Mouse (Mus musculus) thymus, postnatal 14 days (tissue): Measurements from ENCODE around the gene Cd96.

Experiments
- DNase-seq: peaks from one replicate; pipeline ENCODE4 v3.0.0; 2021

Cd96 gene

GRCm38 (mm10) chr16:46033896-46034295 is 86.2 kb downstream of the Cd96 start:
- DNase-seq = no peak

- DNase-seq = no peak
Measured at GRCm38 (mm10) chr16:46022958-46023491, 97.0 kb downstream of the Cd96 start.

GRCm38 (mm10) chr16:46022189-46022928 is 97.7 kb downstream of the Cd96 start:
- peak; percentile 64 for DNase-seq

GRCm38 (mm10) chr16:46021302-46021701 is 98.7 kb downstream of the Cd96 start:
- DNase-seq = no peak

- no peak for DNase-seq
Measured at GRCm38 (mm10) chr16:46020396-46020795, 99.7 kb downstream of the Cd96 start.

GRCm38 (mm10) chr16:46019799-46020198 is 100.3 kb downstream of the Cd96 start:
- no peak for DNase-seq

GRCm38 (mm10) chr16:46019359-46019758 is 100.7 kb downstream of the Cd96 start:
- no peak for DNase-seq

- no peak for DNase-seq
Measured at GRCm38 (mm10) chr16:46011696-46012095, 108.4 kb downstream of the Cd96 start.

- DNase-seq = peak; percentile 67
Measured at GRCm38 (mm10) chr16:46010906-46011220, 109.2 kb downstream of the Cd96 start.

- peak; percentile 95 for DNase-seq
Measured at GRCm38 (mm10) chr16:46010153-46010905, 109.7 kb downstream of the Cd96 start, which contains the start of gene Plcxd2. TSS of gene Plcxd2 (minus strand) at chr16:46010218.

GRCm38 (mm10) chr16:46009717-46010116 is 110.3 kb downstream of the Cd96 start:
- DNase-seq = peak; percentile 22

GRCm38 (mm10) chr16:46008766-46009165 is 111.3 kb downstream of the Cd96 start:
- peak; percentile 54 for DNase-seq

- DNase-seq = no peak
Measured at GRCm38 (mm10) chr16:46008036-46008605, 111.9 kb downstream of the Cd96 start.

GRCm38 (mm10) chr16:46006261-46006660 is 113.8 kb downstream of the Cd96 start:
- DNase-seq = peak; percentile 76

- DNase-seq = no peak
Measured at GRCm38 (mm10) chr16:46001550-46002166, 118.4 kb downstream of the Cd96 start.

- DNase-seq = no peak
Measured at GRCm38 (mm10) chr16:46000976-46001375, 119.1 kb downstream of the Cd96 start.

GRCm38 (mm10) chr16:45999374-46000191 is 120.5 kb downstream of the Cd96 start:
- DNase-seq = no peak

- no peak for DNase-seq
Measured at GRCm38 (mm10) chr16:45998231-45998630, 121.8 kb downstream of the Cd96 start.

GRCm38 (mm10) chr16:45990901-45991676 is 129.0 kb downstream of the Cd96 start:
- peak; percentile 27 for DNase-seq

GRCm38 (mm10) chr16:45986236-45986635 is 133.8 kb downstream of the Cd96 start:
- DNase-seq = no peak
